Mouse (Mus musculus): ENCODE data around the gene Lrrc75a.

The Lrrc75a gene

GRCm38 (mm10) chr11:62557205-62557604, 91.1 kb downstream of the Lrrc75a start:
- DNase-seq (ENCODE audit: low spot score in 2 of 2) = no peak

GRCm38 (mm10) chr11:62555896-62556412, 92.4 kb downstream of the Lrrc75a start:
- no peak for DNase-seq (ENCODE audit: low spot score in 2 of 2)

GRCm38 (mm10) chr11:62554934-62555517, 93.3 kb downstream of the Lrrc75a start:
- no peak for DNase-seq (ENCODE audit: low spot score in 2 of 2)

All from cerebellum, postnatal 4 days (tissue).